Mouse (Mus musculus) liver, adult 2 months (tissue): ENCODE measurements at regions not wholly inside any gene's neighbourhood (a gene's known extent, or its start where the extent isn't known, plus 50 kb on each side); places are given as distances from the start of the nearest gene placed in this dataset.

Experiments used
- CTCF ChIP-seq: fragments of 200-500 bp; IDR thresholded peaks from 2 replicates; pipeline ENCODE4 v1.5.1; 2011; ENCODE audit warnings: low read depth, low read length, control low read depth
- POLR2A ChIP-seq: fragments of 200-500 bp; IDR thresholded peaks from 2 replicates; pipeline ENCODE4 v1.6.1; 2011; ENCODE audit warnings: low read length, control low read depth; ENCODE audit not compliant: insufficient read depth; ENCODE audit errors: extremely low read depth

DNA sequence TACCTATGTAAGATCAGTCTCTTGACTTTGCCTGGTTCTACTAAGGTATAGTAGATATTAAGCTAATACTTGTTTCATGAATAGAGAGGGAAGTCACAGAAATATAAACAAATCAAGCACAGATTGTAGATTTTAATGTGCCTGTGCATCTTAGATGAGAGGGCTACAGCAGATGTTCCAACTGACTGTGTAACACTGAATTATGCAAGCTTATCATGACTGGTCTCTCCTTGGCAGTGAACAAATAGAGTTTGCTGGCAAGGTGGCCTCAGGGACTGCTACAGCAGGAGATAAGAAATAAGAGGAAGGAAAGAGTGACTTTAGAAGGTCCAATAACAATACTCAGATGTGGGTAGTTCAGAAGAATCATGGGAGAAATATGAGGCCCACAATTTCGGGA is 372.0 kb downstream of the Cdk5rap2 start:
- TF ChIP-seq CTCF, result no peak
- no peak for TF ChIP-seq POLR2A
